ENCODE assay signal across 8 mouse cellular contexts in the genomic region with DNA sequence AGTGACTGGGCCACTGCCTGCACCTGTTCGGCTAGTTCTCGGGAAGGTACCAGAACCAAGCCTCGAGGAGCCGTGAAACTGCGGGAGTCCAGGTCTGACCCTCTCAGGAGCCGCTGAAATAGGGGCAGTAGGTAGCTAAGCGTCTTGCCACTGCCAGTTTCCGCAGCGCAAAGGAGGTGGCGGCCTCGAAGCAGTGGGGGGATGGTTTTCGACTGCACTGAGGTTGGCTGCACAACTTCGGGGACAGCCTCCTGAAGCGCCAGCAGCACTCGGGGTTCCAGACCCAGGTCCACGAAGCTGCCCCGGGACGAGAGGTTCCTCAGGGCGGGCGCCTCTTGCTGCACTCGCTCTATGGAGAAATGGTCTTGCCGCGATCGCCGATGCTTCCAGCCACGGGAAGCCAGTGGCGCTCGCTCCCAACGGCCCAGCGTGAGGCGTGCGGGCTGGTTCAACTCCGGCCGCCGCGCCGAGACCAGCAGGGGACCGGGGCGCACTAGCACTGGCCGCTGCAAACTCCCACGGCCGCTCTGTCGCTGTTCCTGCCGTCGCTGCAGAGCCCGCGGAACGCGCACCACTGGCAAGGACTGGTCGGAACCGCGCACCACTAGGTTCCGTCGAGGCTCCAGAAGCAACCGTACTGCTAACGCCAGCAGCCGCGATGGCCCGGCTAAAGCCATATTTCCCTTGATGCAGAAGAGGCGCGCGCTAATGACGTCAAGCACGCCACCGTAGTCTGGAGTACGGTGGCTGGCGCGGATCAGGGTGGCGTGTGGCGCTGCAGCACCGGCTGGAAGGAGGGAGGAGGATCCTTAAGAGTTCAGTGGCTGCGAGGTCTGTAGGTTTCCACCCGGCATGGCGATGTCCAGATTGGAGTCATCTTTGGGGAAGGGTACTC. TPM values are rescaled to one million over a fixed set of nuclear protein-coding genes. Genes with fewer than 3 reads are reported as not detected.
DNase-seq lines count a peak whose midpoint lies in the region; ATAC-seq and TF ChIP-seq lines count a peak whose summit lies in the region.

No protein-coding gene starts in this region.

- H3K9ac ChIP-seq in embryonic facial prominence, embryonic 15.5 days = peak overlapping the region; percentile 93
- H3K9ac ChIP-seq in kidney, embryonic 14.5 days (ENCODE audit: low read depth, low read length) = peak overlapping the region; percentile 86
- peak overlapping the region; percentile 88 for H3K9ac ChIP-seq in limb, embryonic 15.5 days

- under 1% methylated on average over 74 of the region's 74 CpGs for WGBS in bone marrow, adult 2 months
- 1% methylated on average over 74 of the region's 74 CpGs for WGBS in embryonic facial prominence, embryonic 15.5 days
- 1% methylated on average over 74 of the region's 74 CpGs for WGBS in kidney, embryonic 14.5 days
- WGBS in limb, embryonic 15.5 days = 2% methylated on average over 74 of the region's 74 CpGs

- peak overlapping the region; percentile 87 for H3K4me3 ChIP-seq in bone marrow, adult 2 months (replicated peaks; ENCODE audit: control insufficient read depth, low read depth, low read length)
- peak overlapping the region; percentile 81 for H3K4me3 ChIP-seq in embryonic facial prominence, embryonic 15.5 days (replicated peaks)
- H3K4me3 ChIP-seq in kidney, embryonic 14.5 days (ENCODE audit: low read length) = peak overlapping the region; percentile 92
- H3K4me3 ChIP-seq in limb, embryonic 15.5 days = peak overlapping the region; percentile 91

- H3K36me3 ChIP-seq in embryonic facial prominence, embryonic 15.5 days = peaks cover 15% of the 10 kb centered on the region
- H3K36me3 ChIP-seq in kidney, embryonic 14.5 days (ENCODE audit: control insufficient read depth, insufficient read depth, low read length) = peaks cover 4% of the 10 kb centered on the region; the same call in 1 of the 2 replicates
- H3K36me3 ChIP-seq in limb, embryonic 15.5 days = peaks cover 11% of the 10 kb centered on the region

- H3K4me1 ChIP-seq in bone marrow, adult 2 months (ENCODE audit: control insufficient read depth, insufficient read depth, low read length) = peaks cover 2% of the 10 kb centered on the region; the same call in 1 of the 2 replicates
- peaks cover 15% of the 10 kb centered on the region for H3K4me1 ChIP-seq in embryonic facial prominence, embryonic 15.5 days
- peaks cover 8% of the 10 kb centered on the region for H3K4me1 ChIP-seq in kidney, embryonic 14.5 days (ENCODE audit: control insufficient read depth, insufficient read depth, low read length)
- H3K4me1 ChIP-seq in limb, embryonic 15.5 days = peaks cover 16% of the 10 kb centered on the region

- TF ChIP-seq CTCF in bone marrow, adult 2 months (IDR thresholded peaks at IDR 0.05; ENCODE audit: control insufficient read depth, insufficient read depth, low read length) = no peak; the same call in 1 of the 2 replicates

- ATAC-seq in embryonic facial prominence, embryonic 15.5 days (ENCODE audit: insufficient number of reproducible peaks, low FRiP score, low TSS enrichment, low read depth) = peak; percentile 89
- ATAC-seq in kidney, embryonic 14.5 days (ENCODE audit: low FRiP score, low TSS enrichment) = peak; percentile 95
- ATAC-seq in limb, embryonic 15.5 days (ENCODE audit: insufficient number of reproducible peaks, low FRiP score, low TSS enrichment, low read depth) = peak; percentile 89

- TF ChIP-seq POLR2A in bone marrow, adult 2 months (IDR thresholded peaks at IDR 0.05; ENCODE audit: borderline replicate concordance, control insufficient read depth, low read depth, low read length) = peak; percentile 81; the same call in 1 of the 2 replicates

- H3K27ac ChIP-seq in bone marrow, adult 2 months (ENCODE audit: control insufficient read depth, insufficient read depth, low read depth, low read length, poor library complexity) = peak overlapping the region; percentile 61
- peak overlapping the region; percentile 63 for H3K27ac ChIP-seq in embryonic facial prominence, embryonic 15.5 days (replicated peaks)
- peak overlapping the region; percentile 43; the same call in 1 of the 2 replicates for H3K27ac ChIP-seq in kidney, embryonic 14.5 days (ENCODE audit: low read depth, low read length)
- H3K27ac ChIP-seq in limb, embryonic 15.5 days = peak overlapping the region; percentile 83

- DNase-seq in 416B (ENCODE audit: low read depth) = peak; percentile 93
- DNase-seq in heart, adult 9 months (ENCODE audit: low spot score in 2 of 2) = peak; percentile 83 to 89
- peak; percentile 66 to 78 for DNase-seq in monocyte, adult 2 months (ENCODE audit: low read depth in 1 of 2, low spot score in 2 of 2)
- DNase-seq in spleen, postnatal 36 days (ENCODE audit: low spot score in 2 of 2) = peak; percentile 86 to 89

- H3K9me3 ChIP-seq in embryonic facial prominence, embryonic 15.5 days (replicated peaks) = no peaks in the 10 kb centered on the region
- H3K9me3 ChIP-seq in kidney, embryonic 14.5 days (ENCODE audit: control insufficient read depth, low read length) = no peaks in the 10 kb centered on the region
- H3K9me3 ChIP-seq in limb, embryonic 15.5 days = no peaks in the 10 kb centered on the region

- H3K27me3 ChIP-seq in embryonic facial prominence, embryonic 15.5 days = no peaks in the 10 kb centered on the region
- H3K27me3 ChIP-seq in kidney, embryonic 14.5 days (ENCODE audit: control insufficient read depth, insufficient read depth, low read length) = no peaks in the 10 kb centered on the region
- H3K27me3 ChIP-seq in limb, embryonic 15.5 days = no peaks in the 10 kb centered on the region

- H3K4me2 ChIP-seq in embryonic facial prominence, embryonic 15.5 days (replicated peaks) = peak overlapping the region; percentile 94
- peak overlapping the region; percentile 77 for H3K4me2 ChIP-seq in kidney, embryonic 14.5 days (replicated peaks; ENCODE audit: low read depth, low read length)
- H3K4me2 ChIP-seq in limb, embryonic 15.5 days = peak overlapping the region; percentile 92

RNA-seq across cellular contexts. Expression of gene Ddx28, which starts 0.7 kb away (rescaled TPM):
- polyA plus RNA-seq in bone marrow, adult 2 months (2011; ENCODE audit: insufficient read depth, insufficient read length, low replicate concordance, missing spikeins) = 4.0 and 6.0 TPM in 2 replicates
- 17.2 and 17.5 TPM in 2 replicates for polyA plus RNA-seq in embryonic facial prominence, embryonic 15.5 days (2015; fragmentation: Nextera tagmentation; extraction: Ambion mirVana)
- 13.4 and 19.8 TPM in 2 replicates for polyA plus RNA-seq in kidney, embryonic 14.5 days (2014; fragmentation: Nextera tagmentation; extraction: Ambion mirVana)
- 18.4 and 19.0 TPM in 2 replicates for polyA plus RNA-seq in limb, embryonic 15.5 days (2015; fragmentation: Nextera tagmentation; extraction: Ambion mirVana)

RNA-seq across cellular contexts. Expression of gene Dpep2nb, which starts 5.2 kb away (rescaled TPM):
- polyA plus RNA-seq in bone marrow, adult 2 months (2011; ENCODE audit: insufficient read depth, insufficient read length, low replicate concordance, missing spikeins) = not detected in 2 replicates
- 0.16 TPM in 1 of 2 replicates, not detected in the other for polyA plus RNA-seq in embryonic facial prominence, embryonic 15.5 days (2015; fragmentation: Nextera tagmentation; extraction: Ambion mirVana)
- polyA plus RNA-seq in kidney, embryonic 14.5 days (2014; fragmentation: Nextera tagmentation; extraction: Ambion mirVana) = 0.22 TPM in 1 of 2 replicates, not detected in the other
- polyA plus RNA-seq in limb, embryonic 15.5 days (2015; fragmentation: Nextera tagmentation; extraction: Ambion mirVana) = not detected in 2 replicates

RNA-seq across cellular contexts. Expression of gene Dus2, which starts 19.9 kb away (rescaled TPM):
- polyA plus RNA-seq in bone marrow, adult 2 months (2011; ENCODE audit: insufficient read depth, insufficient read length, low replicate concordance, missing spikeins) = 13.5 and 17.1 TPM in 2 replicates
- 22.9 and 26.0 TPM in 2 replicates for polyA plus RNA-seq in embryonic facial prominence, embryonic 15.5 days (2015; fragmentation: Nextera tagmentation; extraction: Ambion mirVana)
- polyA plus RNA-seq in kidney, embryonic 14.5 days (2014; fragmentation: Nextera tagmentation; extraction: Ambion mirVana) = 18.3 and 19.9 TPM in 2 replicates
- polyA plus RNA-seq in limb, embryonic 15.5 days (2015; fragmentation: Nextera tagmentation; extraction: Ambion mirVana) = 22.3 and 25.2 TPM in 2 replicates

RNA-seq across cellular contexts. Expression of gene Dpep3, which starts 31.8 kb away (rescaled TPM):
- polyA plus RNA-seq in bone marrow, adult 2 months (2011; ENCODE audit: insufficient read depth, insufficient read length, low replicate concordance, missing spikeins) = not detected in 2 replicates
- polyA plus RNA-seq in embryonic facial prominence, embryonic 15.5 days (2015; fragmentation: Nextera tagmentation; extraction: Ambion mirVana) = not detected in 2 replicates
- not detected in 2 replicates for polyA plus RNA-seq in kidney, embryonic 14.5 days (2014; fragmentation: Nextera tagmentation; extraction: Ambion mirVana)
- polyA plus RNA-seq in limb, embryonic 15.5 days (2015; fragmentation: Nextera tagmentation; extraction: Ambion mirVana) = not detected in 2 replicates

RNA-seq across cellular contexts. Expression of gene Slc12a4, which starts 45.1 kb away (rescaled TPM):
- 15.9 and 21.3 TPM in 2 replicates for polyA plus RNA-seq in bone marrow, adult 2 months (2011; ENCODE audit: insufficient read depth, insufficient read length, low replicate concordance, missing spikeins)
- 57.6 and 60.4 TPM in 2 replicates for polyA plus RNA-seq in embryonic facial prominence, embryonic 15.5 days (2015; fragmentation: Nextera tagmentation; extraction: Ambion mirVana)
- polyA plus RNA-seq in kidney, embryonic 14.5 days (2014; fragmentation: Nextera tagmentation; extraction: Ambion mirVana) = 16.8 and 21.8 TPM in 2 replicates
- 57.6 and 62.7 TPM in 2 replicates for polyA plus RNA-seq in limb, embryonic 15.5 days (2015; fragmentation: Nextera tagmentation; extraction: Ambion mirVana)

Comparison
In these comparisons a context has a peak if more than half of its experiments do, and no peak if none do; other contexts are left out.
1. Peak in every context shown above with its lines: DNase-seq, ATAC-seq, H3K4me3 ChIP-seq and H3K27ac ChIP-seq.